ENCODE assay signal across 8 mouse cellular contexts in genomic region chr2:28582647-28583353, GRCm38 (mm10). TPM values are rescaled to one million over a fixed set of nuclear protein-coding genes. Genes with fewer than 3 reads are reported as not detected.
DNase-seq lines count a peak whose midpoint lies in the region; ATAC-seq and TF ChIP-seq lines count a peak whose summit lies in the region.

No protein-coding gene starts in this region.

- no peak for TF ChIP-seq CTCF in lung, postnatal 0 days (IDR thresholded peaks at IDR 0.05)

- no peaks in the 10 kb centered on the region for H3K9me3 ChIP-seq in hindbrain, embryonic 10.5 days
- no peaks in the 10 kb centered on the region for H3K9me3 ChIP-seq in lung, postnatal 0 days (ENCODE audit: low read length)

- H3K4me3 ChIP-seq in hindbrain, embryonic 10.5 days: peak overlapping the region; percentile 82
- H3K4me3 ChIP-seq in lung, postnatal 0 days (ENCODE audit: low read depth, low read length): peak overlapping the region; percentile 82

- peaks cover 24% of the 10 kb centered on the region for H3K4me1 ChIP-seq in hindbrain, embryonic 10.5 days (replicated peaks)
- H3K4me1 ChIP-seq in lung, postnatal 0 days (ENCODE audit: insufficient read depth, low read depth, low read length): no peaks in the 10 kb centered on the region; the same call in 1 of the 2 replicates

- peaks cover 34% of the 10 kb centered on the region for H3K36me3 ChIP-seq in hindbrain, embryonic 10.5 days
- H3K36me3 ChIP-seq in lung, postnatal 0 days (ENCODE audit: insufficient read depth, low read length): no peaks in the 10 kb centered on the region

- peak overlapping the region; percentile 62 for H3K4me2 ChIP-seq in lung, postnatal 0 days (replicated peaks; ENCODE audit: low read depth, low read length)

- H3K27me3 ChIP-seq in hindbrain, embryonic 10.5 days (ENCODE audit: insufficient read depth, poor library complexity, severe bottlenecking): no peaks in the 10 kb centered on the region
- H3K27me3 ChIP-seq in lung, postnatal 0 days (replicated peaks; ENCODE audit: insufficient read depth, low read length): no peaks in the 10 kb centered on the region

- DNase-seq in MN1 (ENCODE audit: low spot score): peak; percentile 90
- DNase-seq in cerebellum, adult 9-10 months: peak; percentile 90
- DNase-seq in hindbrain, embryonic 10.5 days (ENCODE audit: low spot score): peak; percentile 91
- DNase-seq in layer of hippocampus, adult 9-11 months: peak; percentile 90
- peak; percentile 94 for DNase-seq in lung, postnatal 0 days (ENCODE audit: low spot score)
- DNase-seq in ovary, postnatal 14 days (ENCODE audit: low spot score): peak; percentile 85
- peak; percentile 91 for DNase-seq in thymus, postnatal 14 days

- peak overlapping the region; percentile 97 for H3K27ac ChIP-seq in hindbrain, embryonic 10.5 days
- H3K27ac ChIP-seq in lung, postnatal 0 days (ENCODE audit: low read length): peak overlapping the region; percentile 90

- WGBS in hindbrain, embryonic 10.5 days: under 1% methylated on average over 56 of the region's 56 CpGs
- under 1% methylated on average over 56 of the region's 56 CpGs for WGBS in lung, postnatal 0 days

- H3K9ac ChIP-seq in lung, postnatal 0 days (replicated peaks; ENCODE audit: low read depth): peak overlapping the region; percentile 72

- TF ChIP-seq EP300 in lung, postnatal 0 days (IDR thresholded peaks at IDR 0.05): no peak

- ATAC-seq in frontal cortex, adult (ENCODE audit: low TSS enrichment): peak; percentile 92
- ATAC-seq in lung, postnatal 0 days: peak; percentile 95

RNA-seq across cellular contexts. Expression of gene Gtf3c5, which starts 0.8 kb away (rescaled TPM):
- polyA plus RNA-seq in hindbrain, embryonic 10.5 days (2016; fragmentation: Nextera tagmentation; extraction: Ambion mirVana): 59.8 and 61.0 TPM in 2 replicates
- 15.8 and 18.9 TPM in 2 replicates for polyA plus RNA-seq in lung, postnatal 0 days (2015; fragmentation: Nextera tagmentation; extraction: Ambion mirVana)

RNA-seq across cellular contexts. Expression of gene Cel, which starts 19.6 kb away (rescaled TPM):
- not detected in 2 replicates for polyA plus RNA-seq in hindbrain, embryonic 10.5 days (2016; fragmentation: Nextera tagmentation; extraction: Ambion mirVana)
- polyA plus RNA-seq in lung, postnatal 0 days (2015; fragmentation: Nextera tagmentation; extraction: Ambion mirVana): 0.46 TPM in 1 of 2 replicates, not detected in the other

RNA-seq across cellular contexts. Expression of gene Gfi1b, which starts 39.0 kb away (rescaled TPM):
- polyA plus RNA-seq in hindbrain, embryonic 10.5 days (2016; fragmentation: Nextera tagmentation; extraction: Ambion mirVana): 3.4 and 4.7 TPM in 2 replicates
- polyA plus RNA-seq in lung, postnatal 0 days (2015; fragmentation: Nextera tagmentation; extraction: Ambion mirVana): 0.94 and 1.0 TPM in 2 replicates

RNA-seq across cellular contexts. Expression of gene Tsc1, which starts 58.2 kb away (rescaled TPM):
- polyA plus RNA-seq in hindbrain, embryonic 10.5 days (2016; fragmentation: Nextera tagmentation; extraction: Ambion mirVana): 21.8 and 23.8 TPM in 2 replicates
- polyA plus RNA-seq in lung, postnatal 0 days (2015; fragmentation: Nextera tagmentation; extraction: Ambion mirVana): 7.3 and 8.7 TPM in 2 replicates

Comparison
In these comparisons a context has a peak if more than half of its experiments do, and no peak if none do; other contexts are left out.
1. Peak in every context shown above with its lines: DNase-seq, ATAC-seq, H3K4me3 ChIP-seq and H3K27ac ChIP-seq.